Mouse (Mus musculus): Measurements from ENCODE around the gene Selenof. TPM values are rescaled to one million over a fixed set of nuclear protein-coding genes. Genes with fewer than 3 reads are reported as not detected.
A peak's percentile ranks its signal among the peaks of the same experiment; 100 is the strongest.

The Selenof gene
- total and polyA plus RNA-seq, 3 experiments, result 265 to 1,760 (median 316) TPM

DNA sequence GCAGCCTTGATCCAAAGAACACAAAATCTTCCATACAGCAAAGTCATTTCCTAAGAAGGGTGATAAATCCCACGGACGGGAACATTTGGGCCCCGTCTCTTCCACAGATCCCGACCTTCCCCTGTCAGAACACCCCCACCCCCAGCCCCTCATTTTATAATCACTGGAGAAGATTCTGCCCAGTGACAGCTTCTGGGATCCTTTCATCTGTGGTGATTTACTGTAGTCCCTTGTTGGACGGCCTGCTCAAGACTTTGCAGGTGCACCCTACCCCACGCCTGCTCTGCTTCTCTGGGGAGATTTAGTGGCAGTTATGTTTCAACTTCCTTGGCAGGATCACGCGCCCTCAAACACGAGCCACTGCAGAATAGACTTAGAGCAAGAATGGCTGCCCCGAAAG, 44.6 kb downstream of the Selenof start:
- Histone ChIP-seq H3K9me3 (replicated peaks; ENCODE audit: insufficient read depth, low read length) (no peaks in the 10 kb centered on the region), H3K4me1 (ENCODE audit: control insufficient read depth in 1 of 2, insufficient read depth in 2 of 2, low read length in 2 of 2) (peaks cover 6 to 9% of the 10 kb centered on the region in 2 experiments), H3K27ac (ENCODE audit: control insufficient read depth, low read depth, low read length) (no peak overlapping the region), H3K9ac (ENCODE audit: control insufficient read depth, low read depth, low read length, poor library complexity, severe bottlenecking) (no peak overlapping the region), H3K4me3 (ENCODE audit: control insufficient read depth in 1 of 2, insufficient read depth in 1 of 2, low read depth in 2 of 2, low read length in 2 of 2) (no peak overlapping the region), H3K36me3 (ENCODE audit: control insufficient read depth in 1 of 2, insufficient read depth in 2 of 2, low read length in 2 of 2) (peaks cover 0 to 10% of the 10 kb centered on the region in 2 experiments; a peak in 2 of 4 replicates), H3K27me3 (ENCODE audit: control insufficient read depth in 1 of 2, insufficient read depth in 2 of 2, low read length in 2 of 2) (no peaks in the 10 kb centered on the region), H3K79me2 (ENCODE audit: control insufficient read depth, insufficient read depth, low read length, poor library complexity) (no peaks in the 10 kb centered on the region)
- DNase-seq (ENCODE audit: low read depth, low spot score), result no peak
- no peak for TF ChIP-seq HCFC1 (IDR thresholded peaks at IDR 0.05; ENCODE audit: low read depth, low read length)
- TF ChIP-seq POLR2A (IDR thresholded peaks at IDR 0.05; ENCODE audit: control insufficient read depth in 1 of 2, insufficient read depth in 1 of 2, low read depth in 1 of 2, low read length in 2 of 2, poor library complexity in 1 of 2), result no peak
- TF ChIP-seq ETS1 (IDR thresholded peaks at IDR 0.05; ENCODE audit: low read depth, low read length), result no peak
- no peak for TF ChIP-seq ELF1 (IDR thresholded peaks at IDR 0.05; ENCODE audit: low read depth, low read length)
- no peak for TF ChIP-seq JUND (IDR thresholded peaks at IDR 0.05; ENCODE audit: low read depth, low read length)
- no peak for TF ChIP-seq EP300 (IDR thresholded peaks at IDR 0.05; ENCODE audit: low read depth in 1 of 2, low read length in 2 of 2)
- TF ChIP-seq MEF2A (IDR thresholded peaks at IDR 0.05; ENCODE audit: extremely low read depth, insufficient replicate concordance, low read depth, low read length, poor library complexity, severe bottlenecking), result no peak
- TF ChIP-seq POLR2AphosphoS5 (IDR thresholded peaks at IDR 0.05; ENCODE audit: borderline replicate concordance, low read depth, low read length), result no peak
- no peak for TF ChIP-seq TBP (IDR thresholded peaks at IDR 0.05; ENCODE audit: low read depth, low read length)

DNA sequence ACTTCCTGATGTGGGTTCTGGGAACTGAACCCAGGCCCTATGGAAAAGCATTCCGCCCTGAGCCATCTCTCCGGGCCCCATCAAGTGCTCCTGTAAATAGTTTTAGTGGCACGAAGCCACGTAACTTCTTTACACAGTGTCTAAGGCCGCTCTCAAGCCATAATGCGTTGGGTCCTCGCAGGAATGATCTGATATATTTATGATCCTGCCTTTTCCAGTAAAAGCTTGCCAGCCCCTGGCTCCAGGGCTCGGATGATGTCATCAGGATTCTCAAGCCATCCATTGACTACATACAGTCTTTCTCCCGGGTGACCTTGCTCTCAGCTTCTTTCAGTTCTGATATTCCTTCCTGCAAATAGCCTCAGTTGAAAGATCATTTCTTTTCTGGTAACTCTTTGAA, 45.4 kb downstream of the Selenof start:
- Histone ChIP-seq H3K9ac (ENCODE audit: control insufficient read depth, low read depth, low read length, poor library complexity, severe bottlenecking) (no peak overlapping the region), H3K27me3 (ENCODE audit: control insufficient read depth in 1 of 2, insufficient read depth in 2 of 2, low read length in 2 of 2) (no peaks in the 10 kb centered on the region), H3K4me1 (ENCODE audit: control insufficient read depth in 1 of 2, insufficient read depth in 2 of 2, low read length in 2 of 2) (peaks cover 3 to 9% of the 10 kb centered on the region in 2 experiments; a peak in 3 of 4 replicates), H3K36me3 (ENCODE audit: control insufficient read depth in 1 of 2, insufficient read depth in 2 of 2, low read length in 2 of 2) (peaks cover 0 to 7% of the 10 kb centered on the region in 2 experiments; a peak in 2 of 4 replicates), H3K9me3 (replicated peaks; ENCODE audit: insufficient read depth, low read length) (no peaks in the 10 kb centered on the region), H3K27ac (ENCODE audit: control insufficient read depth, low read depth, low read length) (no peak overlapping the region), H3K79me2 (ENCODE audit: control insufficient read depth, insufficient read depth, low read length, poor library complexity) (no peaks in the 10 kb centered on the region), H3K4me3 (ENCODE audit: control insufficient read depth in 1 of 2, insufficient read depth in 1 of 2, low read depth in 2 of 2, low read length in 2 of 2) (no peak overlapping the region)
- DNase-seq (ENCODE audit: low read depth, low spot score), result no peak
- TF ChIP-seq MAZ (IDR thresholded peaks at IDR 0.05; ENCODE audit: low read depth, low read length) (no peak), E2F4 (IDR thresholded peaks at IDR 0.05; ENCODE audit: borderline replicate concordance, low read depth, low read length) (no peak)

- peaks cover 3 to 9% of the 10 kb centered on the region in 2 experiments; a peak in 3 of 4 replicates for H3K4me1 ChIP-seq (ENCODE audit: control insufficient read depth in 1 of 2, insufficient read depth in 2 of 2, low read length in 2 of 2)
- DNase-seq (ENCODE audit: low read depth, low spot score), result peak; percentile 81
- H3K9me3 ChIP-seq (replicated peaks; ENCODE audit: insufficient read depth, low read length), result no peaks in the 10 kb centered on the region
- peaks cover 0 to 7% of the 10 kb centered on the region in 2 experiments; a peak in 2 of 4 replicates for H3K36me3 ChIP-seq (ENCODE audit: control insufficient read depth in 1 of 2, insufficient read depth in 2 of 2, low read length in 2 of 2)
- peak; percentile 86 to 90 (median 89) for TF ChIP-seq CTCF (IDR thresholded peaks at IDR 0.05 in 2 of 3, conservative IDR thresholded peaks at IDR 0.05 in 1 of 3; ENCODE audit: control insufficient read depth in 1 of 3, insufficient read depth in 1 of 3, low read depth in 2 of 3, low read length in 3 of 3, poor library complexity in 1 of 3, severe bottlenecking in 1 of 3)
- peak; percentile 77 for TF ChIP-seq RAD21 (IDR thresholded peaks at IDR 0.05; ENCODE audit: low read depth, low read length)
- peak; percentile 92 for TF ChIP-seq SMC3 (IDR thresholded peaks at IDR 0.05; ENCODE audit: low read depth, low read length)
- TF ChIP-seq ZC3H11A (IDR thresholded peaks at IDR 0.05; ENCODE audit: low read depth, low read length), result peak; percentile 72
- TF ChIP-seq GATA1 (IDR thresholded peaks at IDR 0.05; ENCODE audit: low read depth, low read length), result 0 out of 2 replicates have a peak, but pooled peaks have one; percentile 12
- TF ChIP-seq NELFE (IDR thresholded peaks at IDR 0.05; ENCODE audit: low read depth, low read length), result no peak
- no peaks in the 10 kb centered on the region for H3K79me2 ChIP-seq (ENCODE audit: control insufficient read depth, insufficient read depth, low read length, poor library complexity)
- H3K27ac ChIP-seq (ENCODE audit: control insufficient read depth, low read depth, low read length), result no peak overlapping the region
- no peak overlapping the region for H3K4me3 ChIP-seq (ENCODE audit: control insufficient read depth in 1 of 2, insufficient read depth in 1 of 2, low read depth in 2 of 2, low read length in 2 of 2)
- H3K9ac ChIP-seq (ENCODE audit: control insufficient read depth, low read depth, low read length, poor library complexity, severe bottlenecking), result no peak overlapping the region
- H3K27me3 ChIP-seq (ENCODE audit: control insufficient read depth in 1 of 2, insufficient read depth in 2 of 2, low read length in 2 of 2), result no peaks in the 10 kb centered on the region
Measured at GRCm38 (mm10) chr3:144616654-144617425, 46.7 kb downstream of the Selenof start.

Measured in MEL (cell line).